Mouse (Mus musculus): Measurements from ENCODE around the gene Irs3. TPM values are rescaled to one million over a fixed set of nuclear protein-coding genes. Genes with fewer than 3 reads are reported as not detected.
"Not testable (repeated sequence)": the region's sequence is repeated elsewhere in the genome, so short reads cannot be mapped to it uniquely, and the experiment has no call there.

The Irs3 gene
- polyA plus RNA-seq, 1 experiment from 2014 or later: 0.11 TPM

DNA sequence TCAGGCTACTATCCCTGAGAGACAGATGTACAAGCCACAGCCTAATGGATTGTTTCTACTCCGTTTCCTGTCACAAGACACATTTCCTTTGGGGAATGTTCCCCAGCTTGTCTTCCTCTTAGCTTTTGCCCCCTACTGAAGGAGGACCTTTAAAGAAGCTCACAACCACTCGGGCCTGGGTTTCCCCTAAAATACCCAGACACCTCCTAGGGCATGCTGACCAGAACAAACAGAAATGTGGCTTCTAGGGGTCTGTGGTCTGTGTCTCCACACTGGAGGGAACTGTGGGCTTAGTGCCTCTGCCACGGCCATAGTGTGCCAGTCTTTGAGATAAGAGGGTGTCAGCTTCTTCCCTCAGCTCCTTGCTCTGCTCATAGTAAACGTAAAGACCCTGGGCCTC, 13.9 kb downstream of the Irs3 start:
- peaks cover 23% of the 10 kb centered on the region for H3K36me3 ChIP-seq
- H3K9ac ChIP-seq (replicated peaks): no peak overlapping the region
- H3K9me3 ChIP-seq: no peaks in the 10 kb centered on the region
- H3K27me3 ChIP-seq: no peaks in the 10 kb centered on the region
- no peak overlapping the region for H3K27ac ChIP-seq (replicated peaks)
- no peak overlapping the region for H3K4me3 ChIP-seq
- ATAC-seq (replicated peaks): no peak
- H3K4me2 ChIP-seq (replicated peaks): no peak overlapping the region
- WGBS: 83% methylated on average over 4 of the region's 4 CpGs
- peaks cover 38% of the 10 kb centered on the region for H3K4me1 ChIP-seq

DNA sequence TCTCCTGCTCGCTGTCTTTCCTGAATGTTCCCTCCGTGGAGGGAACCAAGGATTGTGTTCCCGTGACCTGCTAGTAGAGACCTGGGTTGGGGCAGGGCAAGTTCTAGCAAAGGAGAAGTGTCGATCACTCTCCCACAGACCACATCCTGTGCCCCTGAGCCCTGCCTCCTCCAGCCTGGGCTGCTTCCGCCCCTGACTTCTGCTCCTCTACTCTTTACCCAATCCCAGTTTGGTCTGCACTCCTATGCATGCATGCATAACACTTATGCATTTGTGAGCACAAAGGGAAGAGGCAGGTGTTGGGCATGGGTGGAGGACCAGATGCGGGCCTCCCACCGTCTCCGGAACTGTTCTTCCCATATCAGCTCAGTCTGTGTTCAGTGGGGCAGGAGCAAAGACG, 14.3 kb downstream of the Irs3 start:
- no peak for ATAC-seq (replicated peaks)
- H3K4me3 ChIP-seq: no peak overlapping the region
- 82% methylated on average over 9 of the region's 9 CpGs for WGBS
- peaks cover 18% of the 10 kb centered on the region for H3K36me3 ChIP-seq
- H3K9ac ChIP-seq (replicated peaks): no peak overlapping the region; the same call in 1 of the 2 replicates
- peaks cover 38% of the 10 kb centered on the region for H3K4me1 ChIP-seq
- no peaks in the 10 kb centered on the region for H3K9me3 ChIP-seq
- H3K27me3 ChIP-seq: no peaks in the 10 kb centered on the region
- H3K4me2 ChIP-seq (replicated peaks): no peak overlapping the region
- H3K27ac ChIP-seq (replicated peaks): 0 out of 2 replicates have a peak overlapping the region, but pooled peaks have one; percentile 17

GRCm38 (mm10) chr5:137630602-137631001, 14.9 kb downstream of the Irs3 start:
- WGBS: 65% methylated on average over 3 of the region's 3 CpGs
- 0 out of 2 replicates have a peak overlapping the region, but pooled peaks have one; percentile 57 for H3K4me3 ChIP-seq
- H3K9ac ChIP-seq (replicated peaks): no peak overlapping the region; the same call in 1 of the 2 replicates
- H3K27ac ChIP-seq (replicated peaks): 0 out of 2 replicates have a peak overlapping the region, but pooled peaks have one; percentile 17
- peaks cover 38% of the 10 kb centered on the region for H3K4me1 ChIP-seq
- H3K27me3 ChIP-seq: no peaks in the 10 kb centered on the region
- ATAC-seq (replicated peaks): no peak
- H3K36me3 ChIP-seq: peaks cover 14% of the 10 kb centered on the region
- no peaks in the 10 kb centered on the region for H3K9me3 ChIP-seq
- peak overlapping the region; percentile 74 for H3K4me2 ChIP-seq (replicated peaks)

- ATAC-seq (replicated peaks): no peak
- peak overlapping the region; percentile 57 for H3K4me3 ChIP-seq
- no peaks in the 10 kb centered on the region for H3K27me3 ChIP-seq
- H3K27ac ChIP-seq (replicated peaks): no peak overlapping the region
- H3K9me3 ChIP-seq: no peaks in the 10 kb centered on the region
- peaks cover 38% of the 10 kb centered on the region for H3K4me1 ChIP-seq
- H3K9ac ChIP-seq (replicated peaks): peak overlapping the region; percentile 65
- WGBS: 29% methylated on average over 6 of the region's 6 CpGs
- H3K4me2 ChIP-seq (replicated peaks): peak overlapping the region; percentile 74
- H3K36me3 ChIP-seq: peaks cover 9% of the 10 kb centered on the region
Observed at GRCm38 (mm10) chr5:137629906-137630545, 15.5 kb downstream of the Irs3 start.

GRCm38 (mm10) chr5:137629306-137629721, 16.2 kb downstream of the Irs3 start:
- ATAC-seq (replicated peaks): peak; percentile 7
- Histone ChIP-seq H3K9me3 (no peaks in the 10 kb centered on the region), H3K4me2 (replicated peaks) (peak overlapping the region; percentile 74), H3K4me1 (peaks cover 38% of the 10 kb centered on the region), H3K4me3 (peak overlapping the region; percentile 57), H3K9ac (replicated peaks) (peak overlapping the region; percentile 65), H3K27me3 (no peaks in the 10 kb centered on the region), H3K36me3 (peaks cover 7% of the 10 kb centered on the region), H3K27ac (replicated peaks) (peak overlapping the region; percentile 86)
- under 1% methylated on average over 23 of the region's 23 CpGs for WGBS

DNA sequence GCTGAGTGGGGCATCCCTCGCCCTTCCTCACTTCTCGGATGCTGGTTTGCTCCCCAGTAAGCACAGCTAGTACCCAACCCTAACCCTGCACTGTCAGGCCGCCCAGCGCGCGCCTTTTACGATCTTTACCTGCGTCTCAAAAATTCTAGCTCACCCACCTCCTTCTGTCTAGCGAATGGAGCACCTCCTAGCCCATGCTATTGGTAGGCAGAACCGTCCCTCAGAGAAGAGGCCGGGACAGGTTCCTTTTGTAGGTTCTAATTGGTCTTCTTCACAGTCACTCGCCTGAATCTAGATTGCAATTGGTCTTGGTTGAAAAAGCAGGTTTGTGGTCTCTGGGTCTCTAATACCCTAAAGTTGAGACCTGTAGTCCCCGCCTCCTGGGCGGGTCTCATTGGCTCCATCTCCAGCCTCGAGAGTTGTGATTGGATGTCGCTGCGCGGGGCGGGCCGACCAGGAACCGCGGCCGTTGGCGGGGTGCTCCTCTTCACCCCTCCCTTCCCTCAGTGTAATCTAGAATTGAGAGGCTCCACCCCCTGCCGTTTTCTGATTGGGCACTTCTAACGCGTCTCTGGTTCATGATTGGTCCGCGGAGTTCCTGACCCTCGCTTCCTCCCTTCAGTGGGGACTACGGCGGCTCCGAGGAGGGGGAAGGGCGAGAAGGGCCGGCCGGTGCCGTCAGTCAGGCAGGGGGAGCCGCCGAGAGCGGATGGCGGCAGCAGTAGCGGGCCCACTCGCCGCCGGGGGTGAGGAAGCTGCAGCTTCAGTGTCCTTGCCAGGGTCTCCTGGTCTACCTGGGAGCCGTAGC, 16.8 kb downstream of the Irs3 start, which contains the start of the genes Fbxo24, Lrch4 and Gm20605:
TSS of gene Fbxo24 (minus strand) at position 505 of the 808 bp plus-strand sequence.
TSS of gene Lrch4 (plus strand) at position 624 of the 808 bp plus-strand sequence.
TSS of gene Gm20605 (plus strand) at position 678 of the 808 bp plus-strand sequence.
- Histone ChIP-seq H3K4me1 (peaks cover 38% of the 10 kb centered on the region), H3K27me3 (no peaks in the 10 kb centered on the region), H3K9me3 (no peaks in the 10 kb centered on the region), H3K4me3 (peak within 1 kb of the TSS; percentile 57), H3K36me3 (peaks cover 1% of the 10 kb centered on the region; the same call in 1 of the 2 replicates), H3K27ac (replicated peaks) (peak within 1 kb of the TSS; percentile 90), H3K4me2 (replicated peaks) (peak within 1 kb of the TSS; percentile 74), H3K9ac (replicated peaks) (peak within 1 kb of the TSS; percentile 65)
- WGBS: under 1% methylated on average over 46 of the region's 46 CpGs
- ATAC-seq (replicated peaks): peak; percentile 99

GRCm38 (mm10) chr5:137627991-137628390, 17.5 kb downstream of the Irs3 start:
- Histone ChIP-seq H3K27me3 (no peaks in the 10 kb centered on the region), H3K9ac (replicated peaks) (peak overlapping the region; percentile 65), H3K4me3 (peak overlapping the region; percentile 54), H3K9me3 (no peaks in the 10 kb centered on the region), H3K4me2 (replicated peaks) (peak overlapping the region; percentile 65), H3K4me1 (peaks cover 38% of the 10 kb centered on the region), H3K27ac (replicated peaks) (peak overlapping the region; percentile 90), H3K36me3 (no peaks in the 10 kb centered on the region)
- WGBS: 3% methylated on average over 9 of the region's 9 CpGs
- no peak for ATAC-seq (replicated peaks)

DNA sequence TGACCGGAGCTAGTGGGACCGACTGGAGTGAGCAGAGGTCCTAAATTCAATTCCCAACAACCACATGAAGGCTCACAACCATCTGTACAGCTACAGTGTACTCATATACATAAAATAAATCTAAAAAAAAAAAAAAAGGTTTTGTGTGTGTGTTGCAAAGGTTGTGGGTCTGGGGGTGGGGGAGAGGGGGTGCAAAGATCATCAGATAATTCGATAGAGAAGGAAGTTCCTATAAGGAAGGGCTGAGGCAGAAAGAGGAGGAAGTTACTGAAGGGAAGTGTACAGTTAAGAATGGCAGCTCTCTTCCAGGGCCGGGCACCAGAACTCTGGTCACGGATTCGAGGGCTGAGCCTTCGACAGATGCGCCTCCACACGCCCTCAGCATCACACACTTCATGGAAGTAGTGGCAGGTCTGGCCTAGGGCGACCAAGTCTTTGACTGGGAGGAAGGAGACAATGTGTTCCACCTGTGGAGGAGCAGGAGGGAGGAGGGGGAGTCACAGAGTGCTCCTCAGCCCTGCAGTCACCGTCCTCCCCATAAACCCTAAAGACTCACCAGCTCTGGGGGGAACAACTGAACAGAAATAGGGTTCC, 21.5 kb downstream of the Irs3 start:
- WGBS: 88% methylated on average over 11 of the region's 11 CpGs
- H3K4me3 ChIP-seq: no peak overlapping the region
- no peak overlapping the region for H3K9ac ChIP-seq (replicated peaks)
- H3K4me1 ChIP-seq: peaks cover 8% of the 10 kb centered on the region
- ATAC-seq (replicated peaks): no peak
- H3K4me2 ChIP-seq (replicated peaks): no peak overlapping the region
- no peaks in the 10 kb centered on the region for H3K27me3 ChIP-seq
- H3K36me3 ChIP-seq: no peaks in the 10 kb centered on the region
- H3K27ac ChIP-seq (replicated peaks): no peak overlapping the region
- no peaks in the 10 kb centered on the region for H3K9me3 ChIP-seq

DNA sequence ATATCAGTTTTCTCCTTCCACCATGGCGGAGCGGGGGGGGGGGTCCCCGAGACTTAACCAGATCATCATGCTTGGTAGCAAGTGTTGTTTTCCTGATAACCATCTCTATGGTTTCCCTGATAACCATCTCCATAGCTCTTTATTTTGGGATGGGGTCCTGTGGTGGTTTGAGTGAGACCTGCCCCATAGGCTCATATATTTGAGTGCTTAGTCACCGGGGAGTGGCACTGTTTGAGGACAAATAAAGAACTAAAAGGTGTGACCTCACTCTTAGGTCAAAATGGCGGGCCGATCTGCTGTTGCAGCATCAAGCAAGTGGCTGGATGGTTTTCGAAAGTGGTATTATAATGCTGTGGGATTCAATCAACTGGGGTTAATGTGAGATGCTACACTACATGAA, 30.2 kb downstream of the Irs3 start:
- Histone ChIP-seq H3K9ac (replicated peaks) (no peak overlapping the region), H3K9me3 (no peaks in the 10 kb centered on the region), H3K4me1 (no peaks in the 10 kb centered on the region), H3K36me3 (no peaks in the 10 kb centered on the region), H3K27ac (replicated peaks) (no peak overlapping the region), H3K4me3 (no peak overlapping the region), H3K4me2 (replicated peaks) (no peak overlapping the region), H3K27me3 (no peaks in the 10 kb centered on the region)
- ATAC-seq (replicated peaks): no peak
- 94% methylated on average over 7 of the region's 7 CpGs for WGBS

GRCm38 (mm10) chr5:137614921-137615320, 30.6 kb downstream of the Irs3 start:
- 95% methylated on average over 2 of the region's 2 CpGs for WGBS
- not testable (repeated sequence) for H3K9ac ChIP-seq (replicated peaks); H3K4me1 ChIP-seq; H3K27ac ChIP-seq (replicated peaks); H3K4me2 ChIP-seq (replicated peaks); H3K36me3 ChIP-seq; H3K27me3 ChIP-seq; ATAC-seq (replicated peaks); H3K4me3 ChIP-seq; H3K9me3 ChIP-seq

GRCm38 (mm10) chr5:137613550-137613949, 32.0 kb downstream of the Irs3 start, which contains the start of gene Pcolce:
Pcolce (minus strand) TSS chr5:137613784.
- WGBS: 63% methylated on average over 11 of the region's 11 CpGs
- no peak within 1 kb of the TSS for H3K4me2 ChIP-seq (replicated peaks)
- no peak for ATAC-seq (replicated peaks)
- peaks cover 5% of the 10 kb centered on the region; the same call in 1 of the 2 replicates for H3K27me3 ChIP-seq
- no peak within 1 kb of the TSS for H3K9ac ChIP-seq (replicated peaks)
- no peak within 1 kb of the TSS for H3K4me3 ChIP-seq
- H3K36me3 ChIP-seq: no peaks in the 10 kb centered on the region
- H3K9me3 ChIP-seq: no peaks in the 10 kb centered on the region
- H3K27ac ChIP-seq (replicated peaks): no peak within 1 kb of the TSS
- no peaks in the 10 kb centered on the region for H3K4me1 ChIP-seq

- no peak overlapping the region for H3K9ac ChIP-seq (replicated peaks)
- no peak for ATAC-seq (replicated peaks)
- H3K27me3 ChIP-seq: peaks cover 6% of the 10 kb centered on the region; the same call in 1 of the 2 replicates
- WGBS: 71% methylated on average over 5 of the region's 5 CpGs
- no peak overlapping the region for H3K4me2 ChIP-seq (replicated peaks)
- no peaks in the 10 kb centered on the region for H3K9me3 ChIP-seq
- no peaks in the 10 kb centered on the region for H3K36me3 ChIP-seq
- H3K4me1 ChIP-seq: no peaks in the 10 kb centered on the region
- H3K4me3 ChIP-seq: no peak overlapping the region
- H3K27ac ChIP-seq (replicated peaks): no peak overlapping the region
Observed at GRCm38 (mm10) chr5:137613076-137613475, 32.4 kb downstream of the Irs3 start.
